Comparison of ENCODE assay signal across 8 mouse cellular contexts in genomic region chr9:108987704-108988350, GRCm38 (mm10). TPM values are rescaled to one million over a fixed set of nuclear protein-coding genes. Genes with fewer than 3 reads are reported as not detected.
DNase-seq lines count a peak whose midpoint lies in the region; ATAC-seq and TF ChIP-seq lines count a peak whose summit lies in the region.

No protein-coding gene starts in this region.

- H3K4me2 ChIP-seq in limb, embryonic 11.5 days (ENCODE audit: low read depth, severe bottlenecking), result peak overlapping the region; percentile 15; the same call in 1 of the 2 replicates

- TF ChIP-seq POLR2A in heart, adult 2 months (IDR thresholded peaks at IDR 0.05; ENCODE audit: insufficient read depth, low read depth, low read length), result no peak

- H3K4me1 ChIP-seq in heart, adult 2 months (ENCODE audit: control insufficient read depth, insufficient read depth, low read length), result peaks cover 10% of the 10 kb centered on the region
- H3K4me1 ChIP-seq in limb, embryonic 11.5 days (ENCODE audit: control insufficient read depth, insufficient read depth, low read length), result peaks cover 20% of the 10 kb centered on the region; the same call in 1 of the 2 replicates

- TF ChIP-seq EP300 in heart, adult 2 months (IDR thresholded peaks at IDR 0.05; ENCODE audit: insufficient read depth, low read depth, low read length), result no peak

- no peak for TF ChIP-seq CTCF in heart, adult 2 months (IDR thresholded peaks at IDR 0.05)

- H3K4me3 ChIP-seq in heart, adult 2 months, result no peak overlapping the region
- H3K4me3 ChIP-seq in limb, embryonic 11.5 days (ENCODE audit: low read depth, low read length), result no peak overlapping the region

- no peaks in the 10 kb centered on the region for H3K36me3 ChIP-seq in heart, adult 2 months (ENCODE audit: control insufficient read depth, insufficient read depth, low read length)
- no peaks in the 10 kb centered on the region for H3K36me3 ChIP-seq in limb, embryonic 11.5 days (ENCODE audit: control insufficient read depth, insufficient read depth, low read length)

- H3K79me2 ChIP-seq in heart, adult 2 months (replicated peaks; ENCODE audit: control insufficient read depth, insufficient read depth, low read length), result no peaks in the 10 kb centered on the region

- H3K9ac ChIP-seq in heart, adult 2 months (ENCODE audit: low read depth, low read length), result no peak overlapping the region
- no peak overlapping the region for H3K9ac ChIP-seq in limb, embryonic 11.5 days (ENCODE audit: low read length)

- intact Hi-C loops in heart, adult 2 months (cut with DNase I), result no loop called here

- DNase-seq in heart, adult 11 months, result peak; percentile 97
- no peak for DNase-seq in heart, adult 8-10 months (ENCODE audit: low spot score)
- peak; percentile 30 for DNase-seq in NIH3T3 (ENCODE audit: low read depth)
- DNase-seq in heart, adult 2 months, result peak; percentile 64 to 69
- DNase-seq in limb, embryonic 11.5 days (ENCODE audit: low spot score), result peak; percentile 51
- peak; percentile 50 for DNase-seq in retina, postnatal 1 day
- DNase-seq in right cerebral cortex, postnatal 25 days, result no peak

- H3K9me3 ChIP-seq in limb, embryonic 11.5 days (ENCODE audit: control insufficient read depth, low read length), result no peaks in the 10 kb centered on the region

- no peaks in the 10 kb centered on the region for H3K27me3 ChIP-seq in heart, adult 2 months (ENCODE audit: control insufficient read depth, insufficient read depth, low read length)
- H3K27me3 ChIP-seq in limb, embryonic 11.5 days (ENCODE audit: control insufficient read depth, insufficient read depth, low read length), result 0 out of 2 replicates have a peak, but pooled peaks cover 3% of the 10 kb centered on the region

- ATAC-seq in limb, embryonic 11.5 days (ENCODE audit: insufficient number of reproducible peaks, low FRiP score, low TSS enrichment, low read depth), result no peak
- no peak for ATAC-seq in granulocyte monocyte progenitor cell, adult 5-6 weeks (replicated peaks; ENCODE audit: poor library complexity, severe bottlenecking)

- no peak overlapping the region for H3K27ac ChIP-seq in heart, adult 2 months
- H3K27ac ChIP-seq in limb, embryonic 11.5 days (replicated peaks; ENCODE audit: low read depth, low read length), result no peak overlapping the region

- 35% methylated on average over 14 of the region's 15 CpGs for WGBS in heart, adult 2 months
- WGBS in limb, embryonic 11.5 days, result 22% methylated on average over 13 of the region's 15 CpGs

RNA-seq across cellular contexts. Expression of gene Ucn2, which starts 2.0 kb away (rescaled TPM):
- total RNA-seq in heart, adult 8-10 months (2022), result not detected
- total RNA-seq in heart, adult 2 months (2021), result not detected
- polyA plus RNA-seq in heart, adult 2 months (2012; rRNA removed), result 0.20 TPM in 1 of 2 replicates, not detected in the other
- 0.21 TPM in 1 of 2 replicates, not detected in the other for polyA plus RNA-seq in limb, embryonic 11.5 days (2014; fragmentation: Nextera tagmentation; extraction: Ambion mirVana)
- 0.41 TPM in 1 of 2 replicates, not detected in the other for total RNA-seq in granulocyte monocyte progenitor cell, adult 5-6 weeks (2014; fragmentation: Nextera tagmentation)
- total RNA-seq in granulocyte monocyte progenitor cell, adult 5-6 weeks (2017), result not detected in 2 replicates

RNA-seq across cellular contexts. Expression of gene Pfkfb4, which starts 3.8 kb away (rescaled TPM):
- 1 to 10 TPM; 1.4 to 2.1 (median 1.9) TPM for total RNA-seq in heart, adult 8-10 months (2022)
- total RNA-seq in heart, adult 2 months (2021), result 1 to 10 TPM; 1.3 to 1.9 TPM
- 7.3 and 7.4 TPM in 2 replicates for polyA plus RNA-seq in heart, adult 2 months (2012; rRNA removed)
- polyA plus RNA-seq in limb, embryonic 11.5 days (2014; fragmentation: Nextera tagmentation; extraction: Ambion mirVana), result 9.4 and 13.3 TPM in 2 replicates
- total RNA-seq in granulocyte monocyte progenitor cell, adult 5-6 weeks (2014; fragmentation: Nextera tagmentation), result 6.9 and 8.4 TPM in 2 replicates
- 6.7 and 9.5 TPM in 2 replicates for total RNA-seq in granulocyte monocyte progenitor cell, adult 5-6 weeks (2017)

RNA-seq across cellular contexts. Expression of gene Col7a1, which starts 34.4 kb away (rescaled TPM):
- total RNA-seq in heart, adult 8-10 months (2022), result under 1 TPM; 0.31 to 0.49 (median 0.32) TPM
- under 1 TPM; 0.30 to 0.47 TPM for total RNA-seq in heart, adult 2 months (2021)
- 0.57 and 1.1 TPM in 2 replicates for polyA plus RNA-seq in heart, adult 2 months (2012; rRNA removed)
- polyA plus RNA-seq in limb, embryonic 11.5 days (2014; fragmentation: Nextera tagmentation; extraction: Ambion mirVana), result 4.7 and 5.0 TPM in 2 replicates
- 0.21 and 2.0 TPM in 2 replicates for total RNA-seq in granulocyte monocyte progenitor cell, adult 5-6 weeks (2014; fragmentation: Nextera tagmentation)
- total RNA-seq in granulocyte monocyte progenitor cell, adult 5-6 weeks (2017), result 0.09 TPM in 1 of 2 replicates, not detected in the other

RNA-seq across cellular contexts. Expression of gene Shisa5, which starts 50.5 kb away (rescaled TPM):
- total RNA-seq in heart, adult 8-10 months (2022), result 10 to 100 TPM; 30.1 to 36.9 (median 33.7) TPM
- total RNA-seq in heart, adult 2 months (2021), result 10 to 100 TPM; 40.3 to 43.2 TPM
- polyA plus RNA-seq in heart, adult 2 months (2012; rRNA removed), result 170 and 218 TPM in 2 replicates
- 38.9 and 43.3 TPM in 2 replicates for polyA plus RNA-seq in limb, embryonic 11.5 days (2014; fragmentation: Nextera tagmentation; extraction: Ambion mirVana)
- total RNA-seq in granulocyte monocyte progenitor cell, adult 5-6 weeks (2014; fragmentation: Nextera tagmentation), result 56.8 and 75.0 TPM in 2 replicates
- total RNA-seq in granulocyte monocyte progenitor cell, adult 5-6 weeks (2017), result 54.4 and 80.8 TPM in 2 replicates

RNA-seq across cellular contexts. Expression of gene Uqcrc1, which starts 51.4 kb away (rescaled TPM):
- 1,000 to 10,000 TPM; 2,127 to 2,243 (median 2,213) TPM for total RNA-seq in heart, adult 8-10 months (2022)
- total RNA-seq in heart, adult 2 months (2021), result 1,000 to 10,000 TPM; 2,061 to 2,422 TPM
- 2,481 and 2,989 TPM in 2 replicates for polyA plus RNA-seq in heart, adult 2 months (2012; rRNA removed)
- 463 and 485 TPM in 2 replicates for polyA plus RNA-seq in limb, embryonic 11.5 days (2014; fragmentation: Nextera tagmentation; extraction: Ambion mirVana)
- 280 and 349 TPM in 2 replicates for total RNA-seq in granulocyte monocyte progenitor cell, adult 5-6 weeks (2014; fragmentation: Nextera tagmentation)
- 286 and 355 TPM in 2 replicates for total RNA-seq in granulocyte monocyte progenitor cell, adult 5-6 weeks (2017)

Comparison
In these comparisons a context has a peak if more than half of its experiments do, and no peak if none do; other contexts are left out.
1. DNase-seq: peak in heart, adult 11 months (single experiment), NIH3T3 (single experiment), heart, adult 2 months (2 of 2), limb, embryonic 11.5 days (single experiment) and retina, postnatal 1 day (single experiment); none in heart, adult 8-10 months (single experiment) and right cerebral cortex, postnatal 25 days (single experiment).